Mouse (Mus musculus) heart, embryonic 12.5 days (tissue): ENCODE measurements around the gene Itga1. TPM values are rescaled to one million over a fixed set of nuclear protein-coding genes. Genes with fewer than 3 reads are reported as not detected.

Source experiments
- ATAC-seq: fragments of 200-750 bp; cut with Nextera tagmentation; 2 replicates; pipeline ENCODE4 v1.8.0; 2017; ENCODE audit warnings: moderate TSS enrichment, moderate library complexity; ENCODE audit not compliant: insufficient number of reproducible peaks, low FRiP score
- H3K27ac ChIP-seq: fragments of 300-500 bp; sonication (generic); 2 replicates; pipeline ENCODE4 v1.5.1; 2016; ENCODE audit warnings: mild to moderate bottlenecking, moderate library complexity; ENCODE audit not compliant: poor library complexity, severe bottlenecking
- H3K27me3 ChIP-seq: fragments of 300-500 bp; sonication (generic); replicated peaks from 2 replicates; pipeline ENCODE4 v1.6.1; 2016; ENCODE audit warnings: mild to moderate bottlenecking, moderate library complexity
- H3K36me3 ChIP-seq: fragments of 300-500 bp; sonication (generic); 2 replicates; pipeline ENCODE4 v1.6.1; 2016; ENCODE audit warnings: mild to moderate bottlenecking, moderate library complexity
- H3K4me1 ChIP-seq: fragments of 300-500 bp; sonication (generic); replicated peaks from 2 replicates; pipeline ENCODE4 v1.6.1; 2016; ENCODE audit warnings: mild to moderate bottlenecking
- H3K4me2 ChIP-seq: fragments of 300-500 bp; sonication (generic); 2 replicates; pipeline ENCODE4 v1.6.1; 2016; ENCODE audit warnings: mild to moderate bottlenecking, moderate library complexity
- H3K4me3 ChIP-seq: fragments of 300-500 bp; sonication (generic); 2 replicates; pipeline ENCODE4 v1.5.1; 2016; ENCODE audit warnings: mild to moderate bottlenecking
- H3K9ac ChIP-seq: fragments of 300-500 bp; sonication (generic); 2 replicates; pipeline ENCODE4 v1.6.1; 2016; ENCODE audit warnings: mild to moderate bottlenecking, moderate library complexity
- H3K9me3 ChIP-seq: fragments of 300-500 bp; sonication (generic); replicated peaks from 2 replicates; pipeline ENCODE4 v1.6.1; 2016; ENCODE audit warnings: mild to moderate bottlenecking, moderate library complexity
- WGBS: fragments of 180-500 bp; shearing (Covaris S2); methylation state at CpG from one replicate; pipeline ENCODE4 v1.1.7; 2016; 5-methylcytosine and 5-hydroxymethylcytosine counted together
- polyA plus RNA-seq: library from polyadenylated mRNA; unstranded; fragments of >200 nt; fragmentation: Nextera tagmentation; extraction: Ambion mirVana; gene quantifications from 2 replicates; pipeline ENCODE4 v1.2.1, GENCODE M21; 2016

Gene Itga1
- polyA plus RNA-seq, 1 experiment from 2014 or later = 33.0 TPM

- Histone ChIP-seq H3K27ac (no peak overlapping the region), H3K36me3 (peaks cover 23% of the 10 kb centered on the region), H3K4me3 (no peak overlapping the region), H3K9ac (no peak overlapping the region), H3K4me1 (peaks cover 19% of the 10 kb centered on the region), H3K4me2 (no peak overlapping the region), H3K9me3 (no peaks in the 10 kb centered on the region), H3K27me3 (no peaks in the 10 kb centered on the region)
- ATAC-seq = no peak
- WGBS = 84% methylated on average over 7 of the region's 7 CpGs
Observed at GRCm38 (mm10) chr13:115082339-115082738, 19.4 kb downstream of the Itga1 start.

- H3K9me3 ChIP-seq = no peaks in the 10 kb centered on the region
- peaks cover 11% of the 10 kb centered on the region for H3K36me3 ChIP-seq
- H3K27ac ChIP-seq = no peak overlapping the region
- H3K4me2 ChIP-seq = no peak overlapping the region
- no peak for ATAC-seq
- no peaks in the 10 kb centered on the region for H3K27me3 ChIP-seq
- WGBS = 82% methylated on average over 3 of the region's 3 CpGs
- H3K4me3 ChIP-seq = no peak overlapping the region
- H3K9ac ChIP-seq = no peak overlapping the region
- H3K4me1 ChIP-seq = 0 out of 2 replicates have a peak, but pooled peaks cover 8% of the 10 kb centered on the region
Observed at GRCm38 (mm10) chr13:115079996-115080585, 21.7 kb downstream of the Itga1 start.

GRCm38 (mm10) chr13:115078997-115079685 lies 22.6 kb downstream of the Itga1 start:
- H3K9me3 ChIP-seq = no peaks in the 10 kb centered on the region
- H3K4me1 ChIP-seq = 0 out of 2 replicates have a peak, but pooled peaks cover 8% of the 10 kb centered on the region
- no peak overlapping the region for H3K4me3 ChIP-seq
- no peak for ATAC-seq
- H3K4me2 ChIP-seq = no peak overlapping the region
- no peaks in the 10 kb centered on the region for H3K27me3 ChIP-seq
- peaks cover 11% of the 10 kb centered on the region for H3K36me3 ChIP-seq
- H3K9ac ChIP-seq = no peak overlapping the region
- no peak overlapping the region for H3K27ac ChIP-seq
- 70% methylated on average over 6 of the region's 6 CpGs for WGBS

- Histone ChIP-seq H3K27me3 (no peaks in the 10 kb centered on the region), H3K36me3 (0 out of 2 replicates have a peak, but pooled peaks cover 3% of the 10 kb centered on the region), H3K27ac (no peak overlapping the region), H3K4me3 (no peak overlapping the region), H3K9ac (no peak overlapping the region), H3K4me1 (0 out of 2 replicates have a peak, but pooled peaks cover 8% of the 10 kb centered on the region), H3K9me3 (no peaks in the 10 kb centered on the region), H3K4me2 (no peak overlapping the region)
- 69% methylated on average over 9 of the region's 9 CpGs for WGBS
- ATAC-seq = no peak
Observed at GRCm38 (mm10) chr13:115077346-115078134, 24.2 kb downstream of the Itga1 start.

GRCm38 (mm10) chr13:115072386-115072785 lies 29.4 kb downstream of the Itga1 start:
- ATAC-seq = no peak
- no peaks in the 10 kb centered on the region for H3K9me3 ChIP-seq
- H3K4me1 ChIP-seq = no peaks in the 10 kb centered on the region
- H3K9ac ChIP-seq = no peak overlapping the region
- peaks cover 7% of the 10 kb centered on the region; the same call in 1 of the 2 replicates for H3K36me3 ChIP-seq
- no peak overlapping the region for H3K27ac ChIP-seq
- WGBS = 88% methylated on average over 6 of the region's 6 CpGs
- no peaks in the 10 kb centered on the region for H3K27me3 ChIP-seq
- H3K4me3 ChIP-seq = no peak overlapping the region
- no peak overlapping the region for H3K4me2 ChIP-seq

GRCm38 (mm10) chr13:115071431-115071830 lies 30.3 kb downstream of the Itga1 start:
- Histone ChIP-seq H3K27ac (no peak overlapping the region), H3K36me3 (peaks cover 7% of the 10 kb centered on the region; the same call in 1 of the 2 replicates), H3K4me1 (no peaks in the 10 kb centered on the region), H3K4me2 (no peak overlapping the region), H3K9ac (no peak overlapping the region), H3K9me3 (no peaks in the 10 kb centered on the region), H3K27me3 (no peaks in the 10 kb centered on the region), H3K4me3 (no peak overlapping the region)
- WGBS = 82% methylated on average over 3 of the region's 3 CpGs
- no peak for ATAC-seq

GRCm38 (mm10) chr13:115067968-115068330 lies 33.8 kb downstream of the Itga1 start:
- WGBS = 82% methylated on average over 1 of the region's 1 CpGs
- Histone ChIP-seq H3K27me3 (no peaks in the 10 kb centered on the region), H3K9ac (no peak overlapping the region), H3K4me2 (no peak overlapping the region), H3K4me1 (peaks cover 7% of the 10 kb centered on the region; the same call in 1 of the 2 replicates), H3K4me3 (no peak overlapping the region), H3K9me3 (no peaks in the 10 kb centered on the region), H3K27ac (no peak overlapping the region), H3K36me3 (peaks cover 4% of the 10 kb centered on the region; the same call in 1 of the 2 replicates)
- no peak for ATAC-seq

- Histone ChIP-seq H3K27ac (no peak overlapping the region), H3K4me3 (no peak overlapping the region), H3K36me3 (peaks cover 4% of the 10 kb centered on the region; the same call in 1 of the 2 replicates), H3K4me1 (peaks cover 7% of the 10 kb centered on the region; the same call in 1 of the 2 replicates), H3K9ac (no peak overlapping the region), H3K9me3 (no peaks in the 10 kb centered on the region), H3K4me2 (no peak overlapping the region), H3K27me3 (no peaks in the 10 kb centered on the region)
- no peak for ATAC-seq
- 87% methylated on average over 4 of the region's 4 CpGs for WGBS
Observed at GRCm38 (mm10) chr13:115067324-115067967, 34.3 kb downstream of the Itga1 start.

GRCm38 (mm10) chr13:115057555-115057954 lies 44.2 kb downstream of the Itga1 start:
- WGBS = 67% methylated on average over 5 of the region's 5 CpGs

GRCm38 (mm10) chr13:115054783-115055182 lies 47.0 kb downstream of the Itga1 start:
- no peaks in the 10 kb centered on the region for H3K9me3 ChIP-seq
- 54% methylated on average over 9 of the region's 9 CpGs for WGBS
- H3K36me3 ChIP-seq = no peaks in the 10 kb centered on the region
- no peak overlapping the region for H3K4me3 ChIP-seq
- H3K4me2 ChIP-seq = peak overlapping the region; percentile 13; the same call in 1 of the 2 replicates
- no peak overlapping the region for H3K9ac ChIP-seq
- no peaks in the 10 kb centered on the region for H3K27me3 ChIP-seq
- ATAC-seq = no peak
- H3K27ac ChIP-seq = peak overlapping the region; percentile 58
- H3K4me1 ChIP-seq = peaks cover 10% of the 10 kb centered on the region; the same call in 1 of the 2 replicates

More at GRCm38 (mm10) chr13:115057555-115057954, 44.2 kb downstream of the Itga1 start:
- H3K4me3 ChIP-seq = no peak overlapping the region
- no peaks in the 10 kb centered on the region for H3K27me3 ChIP-seq
- 0 out of 2 replicates have a peak, but pooled peaks cover 2% of the 10 kb centered on the region for H3K36me3 ChIP-seq
- no peak for ATAC-seq
- H3K9me3 ChIP-seq = no peaks in the 10 kb centered on the region
- H3K9ac ChIP-seq = no peak overlapping the region
- H3K4me2 ChIP-seq = no peak overlapping the region
- no peak overlapping the region for H3K27ac ChIP-seq
- peaks cover 7% of the 10 kb centered on the region; the same call in 1 of the 2 replicates for H3K4me1 ChIP-seq
